Mouse (Mus musculus): ENCODE results near the gene Tfap4. TPM values are rescaled to one million over a fixed set of nuclear protein-coding genes. Genes with fewer than 3 reads are reported as not detected.

The Tfap4 gene
- polyA plus RNA-seq, 1 experiment from 2014 or later = 8.0 TPM

DNA sequence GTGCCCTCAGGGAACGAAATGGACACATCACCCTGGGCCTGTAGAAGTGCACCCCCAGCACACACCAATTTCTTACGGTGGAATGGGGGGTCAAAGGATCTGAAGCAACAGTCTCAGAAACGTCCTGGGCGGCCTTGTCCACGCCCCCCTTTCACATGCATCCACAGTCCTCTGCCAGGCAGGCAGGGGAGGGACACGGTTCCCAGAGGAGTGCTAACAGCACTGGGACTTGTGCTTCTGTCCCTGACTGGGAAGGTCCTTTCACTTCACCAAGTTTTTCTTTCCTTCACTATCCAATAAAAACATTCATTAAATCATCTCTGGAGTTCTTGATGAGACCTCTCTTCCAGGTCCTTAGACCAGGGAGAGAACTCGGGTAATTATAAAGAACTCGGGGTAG lies 39.0 kb downstream of the Tfap4 start:
- Histone ChIP-seq H3K36me3 (ENCODE audit: control insufficient read depth, insufficient read depth, low read length) (no peaks in the 10 kb centered on the region), H3K27me3 (ENCODE audit: control insufficient read depth, insufficient read depth, low read depth, low read length) (no peaks in the 10 kb centered on the region), H3K27ac (ENCODE audit: low read length) (no peak overlapping the region), H3K4me3 (ENCODE audit: low read depth, low read length) (no peak overlapping the region), H3K4me2 (ENCODE audit: low read length) (no peak overlapping the region), H3K4me1 (ENCODE audit: control insufficient read depth, insufficient read depth, low read length) (0 out of 2 replicates have a peak, but pooled peaks cover 3% of the 10 kb centered on the region), H3K9me3 (replicated peaks; ENCODE audit: control insufficient read depth, low read length, poor library complexity, severe bottlenecking) (no peaks in the 10 kb centered on the region), H3K9ac (ENCODE audit: low read depth, low read length) (no peak overlapping the region)
- ATAC-seq = no peak
- WGBS = 78% methylated on average over 8 of the region's 8 CpGs

DNA sequence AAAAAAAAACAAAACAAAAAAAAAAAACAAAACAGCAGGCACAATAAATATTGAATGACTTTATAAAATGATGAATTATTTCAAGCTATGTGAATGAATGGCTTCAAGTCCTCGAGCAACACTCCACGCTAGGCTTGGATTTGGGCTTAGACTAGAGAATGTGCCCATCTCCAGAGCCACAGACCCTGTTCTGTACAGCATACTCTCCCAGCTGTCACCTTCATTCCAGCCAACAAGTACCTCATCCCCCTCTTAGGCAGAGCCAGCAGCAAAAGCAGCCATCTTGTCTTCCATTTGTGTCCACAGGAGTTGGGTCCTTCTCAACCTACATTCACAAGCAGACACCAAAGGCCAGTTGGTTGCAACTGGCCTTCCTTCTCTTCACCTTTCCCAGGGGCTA lies 39.8 kb downstream of the Tfap4 start:
- Histone ChIP-seq H3K9ac (ENCODE audit: low read depth, low read length) (no peak overlapping the region), H3K4me3 (ENCODE audit: low read depth, low read length) (no peak overlapping the region), H3K4me1 (ENCODE audit: control insufficient read depth, insufficient read depth, low read length) (0 out of 2 replicates have a peak, but pooled peaks cover 3% of the 10 kb centered on the region), H3K4me2 (ENCODE audit: low read length) (no peak overlapping the region), H3K27ac (ENCODE audit: low read length) (no peak overlapping the region), H3K27me3 (ENCODE audit: control insufficient read depth, insufficient read depth, low read depth, low read length) (no peaks in the 10 kb centered on the region), H3K9me3 (replicated peaks; ENCODE audit: control insufficient read depth, low read length, poor library complexity, severe bottlenecking) (no peaks in the 10 kb centered on the region), H3K36me3 (ENCODE audit: control insufficient read depth, insufficient read depth, low read length) (no peaks in the 10 kb centered on the region)
- ATAC-seq = no peak
- WGBS = 98% methylated on average over 2 of the region's 2 CpGs

GRCm38 (mm10) chr16:4519157-4519556 lies 40.5 kb downstream of the Tfap4 start:
- Histone ChIP-seq H3K36me3 (ENCODE audit: control insufficient read depth, insufficient read depth, low read length) (no peaks in the 10 kb centered on the region), H3K9ac (ENCODE audit: low read depth, low read length) (no peak overlapping the region), H3K27me3 (ENCODE audit: control insufficient read depth, insufficient read depth, low read depth, low read length) (no peaks in the 10 kb centered on the region), H3K4me1 (ENCODE audit: control insufficient read depth, insufficient read depth, low read length) (0 out of 2 replicates have a peak, but pooled peaks cover 3% of the 10 kb centered on the region), H3K4me3 (ENCODE audit: low read depth, low read length) (no peak overlapping the region), H3K4me2 (ENCODE audit: low read length) (no peak overlapping the region), H3K27ac (ENCODE audit: low read length) (no peak overlapping the region), H3K9me3 (replicated peaks; ENCODE audit: control insufficient read depth, low read length, poor library complexity, severe bottlenecking) (no peaks in the 10 kb centered on the region)
- no peak for ATAC-seq
- WGBS = 48% methylated on average over 4 of the region's 4 CpGs

GRCm38 (mm10) chr16:4517906-4518305 lies 41.7 kb downstream of the Tfap4 start:
- Histone ChIP-seq H3K4me3 (ENCODE audit: low read depth, low read length) (no peak overlapping the region), H3K36me3 (ENCODE audit: control insufficient read depth, insufficient read depth, low read length) (no peaks in the 10 kb centered on the region), H3K27ac (ENCODE audit: low read length) (no peak overlapping the region), H3K9me3 (replicated peaks; ENCODE audit: control insufficient read depth, low read length, poor library complexity, severe bottlenecking) (no peaks in the 10 kb centered on the region), H3K9ac (ENCODE audit: low read depth, low read length) (no peak overlapping the region), H3K4me2 (ENCODE audit: low read length) (no peak overlapping the region), H3K4me1 (ENCODE audit: control insufficient read depth, insufficient read depth, low read length) (0 out of 2 replicates have a peak, but pooled peaks cover 3% of the 10 kb centered on the region), H3K27me3 (ENCODE audit: control insufficient read depth, insufficient read depth, low read depth, low read length) (no peaks in the 10 kb centered on the region)
- no peak for ATAC-seq
- 60% methylated on average over 2 of the region's 2 CpGs for WGBS

DNA sequence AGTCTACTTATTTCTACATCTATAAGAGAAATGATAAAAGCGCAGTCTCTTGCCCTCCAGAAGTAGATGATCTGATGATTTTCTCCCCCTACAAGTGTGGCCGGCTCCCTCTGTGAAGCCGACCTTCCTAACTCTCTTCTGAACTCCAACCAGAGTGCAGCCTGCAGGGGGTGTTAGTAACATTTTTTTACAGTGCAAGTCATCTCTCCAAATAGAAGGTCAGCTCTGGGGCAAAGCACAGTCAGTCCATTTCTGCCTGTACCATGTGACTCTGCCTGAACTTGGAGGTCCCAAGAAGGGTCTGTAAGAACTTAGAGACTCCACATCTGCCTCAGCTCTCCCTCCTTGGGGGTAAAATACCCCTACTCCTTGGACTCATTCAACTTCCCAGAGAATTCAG lies 45.3 kb downstream of the Tfap4 start:
- Histone ChIP-seq H3K4me2 (ENCODE audit: low read length) (no peak overlapping the region), H3K27me3 (ENCODE audit: control insufficient read depth, insufficient read depth, low read depth, low read length) (no peaks in the 10 kb centered on the region), H3K27ac (ENCODE audit: low read length) (no peak overlapping the region), H3K36me3 (ENCODE audit: control insufficient read depth, insufficient read depth, low read length) (no peaks in the 10 kb centered on the region), H3K9ac (ENCODE audit: low read depth, low read length) (no peak overlapping the region), H3K9me3 (replicated peaks; ENCODE audit: control insufficient read depth, low read length, poor library complexity, severe bottlenecking) (no peaks in the 10 kb centered on the region), H3K4me3 (ENCODE audit: low read depth, low read length) (no peak overlapping the region), H3K4me1 (ENCODE audit: control insufficient read depth, insufficient read depth, low read length) (0 out of 2 replicates have a peak, but pooled peaks cover 3% of the 10 kb centered on the region)
- 84% methylated on average over 3 of the region's 3 CpGs for WGBS
- ATAC-seq = no peak

DNA sequence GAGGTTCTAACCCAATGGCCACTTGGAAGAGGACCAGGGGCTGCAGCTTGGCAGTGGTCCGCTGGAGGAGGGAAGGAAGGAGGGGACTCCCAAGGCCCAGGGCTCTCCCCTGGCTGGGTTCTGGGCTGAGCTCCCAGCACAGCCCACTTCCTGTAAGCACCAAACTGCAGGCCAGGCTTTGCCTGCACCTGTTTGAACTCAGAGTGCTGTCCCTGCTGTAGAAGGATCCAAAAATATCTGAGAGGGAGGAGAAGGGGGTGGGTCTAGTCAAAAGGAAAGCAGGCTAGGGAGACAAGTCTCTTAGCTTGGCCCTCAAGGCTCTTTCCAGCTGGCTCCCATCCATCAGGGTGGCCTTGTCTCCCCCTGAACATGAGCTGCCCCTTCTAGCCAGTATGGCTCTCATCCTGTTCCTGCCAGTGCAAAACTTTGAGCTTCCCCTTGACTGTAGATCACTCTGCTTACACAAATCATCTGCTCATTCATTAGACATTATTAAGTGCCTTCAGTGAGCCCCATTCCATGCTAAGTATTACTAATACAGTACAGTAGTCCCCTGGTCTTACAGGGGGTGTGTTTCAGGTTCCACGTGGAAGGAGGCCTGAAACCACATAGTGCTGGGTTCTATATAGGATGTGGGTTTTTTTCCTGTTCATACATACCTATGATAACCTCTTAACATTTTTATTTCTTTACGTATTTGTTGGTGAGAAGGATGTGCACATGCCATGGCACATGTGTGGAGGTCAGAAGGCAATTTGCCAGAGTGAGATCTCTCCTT lies 46.8 kb downstream of the Tfap4 start:
- ATAC-seq = no peak
- no peaks in the 10 kb centered on the region for H3K27me3 ChIP-seq (ENCODE audit: control insufficient read depth, insufficient read depth, low read depth, low read length)
- H3K4me2 ChIP-seq (ENCODE audit: low read length) = no peak overlapping the region
- H3K9me3 ChIP-seq (replicated peaks; ENCODE audit: control insufficient read depth, low read length, poor library complexity, severe bottlenecking) = no peaks in the 10 kb centered on the region
- WGBS = 86% methylated on average over 3 of the region's 3 CpGs
- no peak overlapping the region for H3K9ac ChIP-seq (ENCODE audit: low read depth, low read length)
- H3K27ac ChIP-seq (ENCODE audit: low read length) = no peak overlapping the region
- no peaks in the 10 kb centered on the region for H3K36me3 ChIP-seq (ENCODE audit: control insufficient read depth, insufficient read depth, low read length)
- H3K4me3 ChIP-seq (ENCODE audit: low read depth, low read length) = no peak overlapping the region
- H3K4me1 ChIP-seq (ENCODE audit: control insufficient read depth, insufficient read depth, low read length) = no peaks in the 10 kb centered on the region

DNA sequence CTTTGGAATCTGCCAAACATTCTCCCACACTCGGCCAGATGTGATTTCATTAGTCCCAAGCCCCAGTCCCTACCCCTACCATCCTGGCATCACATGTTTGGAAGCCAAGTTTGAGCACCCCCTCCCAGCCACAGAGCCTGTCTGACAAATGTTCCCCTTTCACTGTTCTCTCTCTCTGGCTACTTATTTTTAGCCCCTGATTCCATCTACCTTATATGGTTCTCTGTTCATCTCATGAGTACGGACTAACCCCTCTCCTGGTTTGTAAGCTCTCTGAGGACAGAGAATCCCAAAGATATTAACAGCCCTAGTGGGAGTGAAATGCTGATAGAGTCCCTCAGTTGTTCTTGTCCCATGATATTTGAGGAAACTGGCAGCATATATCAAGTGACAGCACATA lies 48.3 kb downstream of the Tfap4 start:
- ATAC-seq = no peak

GRCm38 (mm10) chr16:4506181-4506580 lies 53.5 kb downstream of the Tfap4 start:
- Histone ChIP-seq H3K9ac (ENCODE audit: low read depth, low read length) (no peak overlapping the region), H3K27me3 (ENCODE audit: control insufficient read depth, insufficient read depth, low read depth, low read length) (no peaks in the 10 kb centered on the region), H3K36me3 (ENCODE audit: control insufficient read depth, insufficient read depth, low read length) (no peaks in the 10 kb centered on the region), H3K4me3 (ENCODE audit: low read depth, low read length) (no peak overlapping the region), H3K4me2 (ENCODE audit: low read length) (no peak overlapping the region), H3K27ac (ENCODE audit: low read length) (no peak overlapping the region), H3K4me1 (ENCODE audit: control insufficient read depth, insufficient read depth, low read length) (no peaks in the 10 kb centered on the region), H3K9me3 (replicated peaks; ENCODE audit: control insufficient read depth, low read length, poor library complexity, severe bottlenecking) (no peaks in the 10 kb centered on the region)
- no peak for ATAC-seq
- WGBS = 85% methylated on average over 3 of the region's 3 CpGs

More for the DNA sequence above, 48.3 kb downstream of the Tfap4 start:
- WGBS = 92% methylated on average over 2 of the region's 2 CpGs
- no peak overlapping the region for H3K4me3 ChIP-seq (ENCODE audit: low read depth, low read length)
- H3K9ac ChIP-seq (ENCODE audit: low read depth, low read length) = no peak overlapping the region
- H3K27me3 ChIP-seq (ENCODE audit: control insufficient read depth, insufficient read depth, low read depth, low read length) = no peaks in the 10 kb centered on the region
- no peak overlapping the region for H3K27ac ChIP-seq (ENCODE audit: low read length)
- H3K4me1 ChIP-seq (ENCODE audit: control insufficient read depth, insufficient read depth, low read length) = no peaks in the 10 kb centered on the region
- no peak overlapping the region for H3K4me2 ChIP-seq (ENCODE audit: low read length)
- H3K36me3 ChIP-seq (ENCODE audit: control insufficient read depth, insufficient read depth, low read length) = no peaks in the 10 kb centered on the region
- no peaks in the 10 kb centered on the region for H3K9me3 ChIP-seq (replicated peaks; ENCODE audit: control insufficient read depth, low read length, poor library complexity, severe bottlenecking)

GRCm38 (mm10) chr16:4503495-4503894 lies 56.2 kb downstream of the Tfap4 start:
- Histone ChIP-seq H3K27me3 (ENCODE audit: control insufficient read depth, insufficient read depth, low read depth, low read length) (no peaks in the 10 kb centered on the region), H3K4me1 (ENCODE audit: control insufficient read depth, insufficient read depth, low read length) (no peaks in the 10 kb centered on the region), H3K27ac (ENCODE audit: low read length) (no peak overlapping the region), H3K4me2 (ENCODE audit: low read length) (no peak overlapping the region), H3K9me3 (replicated peaks; ENCODE audit: control insufficient read depth, low read length, poor library complexity, severe bottlenecking) (no peaks in the 10 kb centered on the region), H3K9ac (ENCODE audit: low read depth, low read length) (no peak overlapping the region), H3K36me3 (ENCODE audit: control insufficient read depth, insufficient read depth, low read length) (no peaks in the 10 kb centered on the region), H3K4me3 (ENCODE audit: low read depth, low read length) (no peak overlapping the region)
- WGBS = 97% methylated on average over 1 of the region's 1 CpGs
- ATAC-seq = no peak
